Mouse (Mus musculus): Measurements from ENCODE around the gene Tsc1. TPM values are rescaled to one million over a fixed set of nuclear protein-coding genes. Genes with fewer than 3 reads are reported as not detected.
A peak's percentile ranks its signal among the peaks of the same experiment; 100 is the strongest.

Tsc1 gene
- 10 to 100 TPM; 43.1 to 59.9 (median 45.4) TPM for total RNA-seq (2022)

GRCm38 (mm10) chr2:28640461-28641424 lies at the start of gene Tsc1:
TSS of gene Tsc1 (plus strand) at chr2:28641228.
- peak; percentile 89 to 91 for DNase-seq (ENCODE audit: low spot score in 2 of 2)

GRCm38 (mm10) chr2:28591479-28591878 lies 49.5 kb upstream of the Tsc1 start:
- no peak for DNase-seq (ENCODE audit: low spot score in 2 of 2)

- DNase-seq (ENCODE audit: low spot score in 2 of 2) = peak; percentile 15 to 29
These were observed 48.2 kb upstream of the Tsc1 start for GRCm38 (mm10) chr2:28592809-28593208.

- no peak for DNase-seq (ENCODE audit: low spot score in 2 of 2)
These were observed 45.0 kb upstream of the Tsc1 start for GRCm38 (mm10) chr2:28596021-28596420.

DNA sequence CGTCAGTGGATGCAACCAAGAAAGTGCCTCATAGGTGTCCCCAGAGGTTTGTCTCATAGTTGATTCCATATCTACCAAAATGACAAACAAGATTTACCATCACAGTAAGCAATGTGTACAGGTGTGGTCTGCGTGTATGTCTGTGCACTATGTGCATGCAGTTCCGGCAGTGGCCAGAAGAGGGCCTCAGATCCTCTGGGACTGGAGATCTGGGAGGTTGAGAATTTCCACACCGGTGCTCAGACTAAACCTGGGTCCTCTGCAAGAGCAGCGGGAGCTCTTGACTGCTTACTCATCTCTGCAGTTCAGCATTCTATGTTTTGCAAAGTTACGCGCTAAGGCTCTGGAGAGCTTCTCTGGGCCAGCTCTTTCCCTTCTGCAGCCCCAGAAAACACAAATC lies 44.0 kb upstream of the Tsc1 start:
- no peak for DNase-seq (ENCODE audit: low spot score in 2 of 2)

DNA sequence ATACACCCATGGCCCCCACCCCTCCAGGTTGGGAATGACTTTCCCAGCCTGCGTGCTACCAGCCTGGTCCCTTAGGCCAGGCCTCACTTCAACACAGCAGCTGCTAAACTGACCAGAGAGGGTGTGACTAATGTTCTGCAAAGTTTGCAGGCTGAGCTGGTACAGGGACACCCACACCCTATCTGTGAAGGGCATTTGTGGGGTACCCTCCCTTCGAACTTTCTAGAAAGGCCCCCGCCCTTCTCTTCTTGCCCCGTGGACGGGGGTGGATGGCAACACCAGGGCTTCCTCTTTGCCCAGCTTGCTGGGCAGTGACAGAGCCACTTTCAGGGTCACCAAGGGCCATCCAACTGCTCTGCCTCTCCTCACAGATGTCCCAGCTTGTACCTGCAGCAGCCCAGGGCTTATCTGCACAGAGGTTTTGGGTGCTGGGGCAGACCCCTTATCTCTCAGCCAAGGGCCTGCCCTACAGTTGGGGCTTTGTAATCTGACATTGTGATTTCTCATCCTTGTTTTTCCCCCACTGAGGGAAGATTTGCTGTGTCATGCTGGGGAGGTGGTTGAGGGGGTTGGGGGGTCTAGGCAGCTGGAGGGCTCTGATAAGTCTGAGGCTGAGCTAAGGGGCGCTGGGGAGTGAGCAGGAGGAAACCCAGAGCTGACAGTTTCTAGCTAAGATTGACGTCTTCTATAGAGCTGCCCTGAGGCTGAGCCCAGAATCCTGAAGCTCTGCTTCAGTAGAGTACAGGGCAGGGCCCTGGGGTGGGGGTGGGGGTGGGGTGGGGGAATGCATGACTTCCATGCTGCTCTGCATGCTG lies 43.1 kb upstream of the Tsc1 start:
- no peak for DNase-seq (ENCODE audit: low spot score in 2 of 2)

DNA sequence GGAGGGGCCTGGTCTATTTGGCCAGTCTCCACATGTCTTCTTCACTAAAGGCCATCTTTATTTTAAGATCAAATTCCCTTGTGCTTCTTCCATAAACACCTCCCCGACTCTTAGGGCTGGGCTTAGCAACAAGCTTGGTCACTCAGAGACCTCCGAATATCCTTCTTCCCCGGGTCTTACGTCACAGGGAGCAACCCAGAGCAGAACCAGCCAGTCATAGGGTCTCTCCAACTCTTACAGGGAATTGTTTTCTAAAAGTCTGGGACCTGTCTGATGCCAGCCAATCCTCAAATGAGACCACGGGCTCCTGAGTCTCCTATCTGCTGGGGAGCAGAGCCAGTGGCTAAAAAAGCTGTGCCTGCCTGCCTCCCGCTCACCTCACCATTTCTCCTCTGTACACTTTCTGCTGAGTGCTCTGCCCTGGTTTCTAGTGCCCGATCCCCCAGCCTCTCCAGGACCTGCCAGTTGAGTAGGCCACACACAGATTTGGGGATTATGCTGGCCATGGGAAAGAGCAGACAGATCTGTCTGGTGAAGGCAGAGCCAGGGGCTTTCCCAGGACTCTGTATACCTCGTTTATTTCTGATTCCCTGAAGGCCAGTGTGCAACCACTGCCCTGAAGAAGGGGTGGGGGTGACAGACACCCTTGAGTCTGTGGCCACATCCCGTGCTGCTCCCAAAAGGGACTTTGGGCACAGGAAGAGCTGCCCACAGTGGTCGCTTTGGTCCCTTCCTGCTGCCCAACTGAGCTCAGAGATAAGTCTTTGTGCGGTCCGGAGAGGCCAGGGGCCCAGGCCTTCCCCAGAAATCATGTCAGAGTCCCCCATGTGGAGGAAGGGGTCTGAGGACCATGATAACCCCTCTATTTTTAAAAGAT lies 42.1 kb upstream of the Tsc1 start:
- no peak for DNase-seq (ENCODE audit: low spot score in 2 of 2)

- no peak for DNase-seq (ENCODE audit: low spot score in 2 of 2)
These were observed 41.5 kb upstream of the Tsc1 start for GRCm38 (mm10) chr2:28599569-28599900.

DNA sequence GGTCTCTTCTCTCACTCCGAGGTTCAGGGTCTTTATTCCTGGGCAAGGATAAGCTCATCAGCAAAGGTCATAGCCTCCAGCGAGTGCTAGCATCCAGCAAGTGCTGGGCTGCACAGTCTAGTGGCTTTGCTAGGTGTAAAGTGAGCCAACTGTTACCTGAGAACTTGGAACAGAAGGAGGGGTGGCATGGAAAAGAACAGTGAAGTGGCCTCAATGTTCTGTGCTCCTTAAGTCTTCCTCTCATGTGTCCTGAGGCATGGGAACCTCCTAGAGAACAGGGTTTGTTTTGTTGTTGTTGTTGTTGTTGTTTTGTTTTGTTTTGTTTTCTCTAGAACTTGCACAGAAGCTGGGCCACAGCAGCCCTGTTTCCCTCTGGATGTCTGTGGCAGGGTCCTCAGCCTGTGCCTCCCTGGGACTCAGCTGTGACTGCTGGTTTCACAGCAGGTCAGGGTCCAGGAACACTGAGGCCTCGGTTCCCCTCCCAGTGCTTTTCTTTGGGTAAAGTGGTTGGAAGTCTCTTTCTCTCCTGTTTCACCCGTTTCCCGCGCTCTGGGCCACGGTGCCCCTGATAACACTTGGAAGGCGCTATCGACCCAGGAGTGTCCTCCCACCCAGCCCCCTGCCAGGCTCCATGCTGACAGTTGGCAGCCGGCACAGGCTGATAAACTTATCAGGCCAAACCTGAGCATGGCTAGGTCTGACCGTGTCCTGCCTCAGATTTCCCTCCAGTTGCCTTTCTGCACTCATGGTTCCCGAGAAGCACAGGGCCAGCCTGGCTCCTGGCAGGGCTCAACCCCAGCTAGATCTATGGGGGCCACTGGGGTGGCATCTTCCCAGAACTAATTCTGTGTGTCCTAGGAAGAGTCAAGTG lies 39.1 kb upstream of the Tsc1 start:
- no peak for DNase-seq (ENCODE audit: low spot score in 2 of 2)

DNA sequence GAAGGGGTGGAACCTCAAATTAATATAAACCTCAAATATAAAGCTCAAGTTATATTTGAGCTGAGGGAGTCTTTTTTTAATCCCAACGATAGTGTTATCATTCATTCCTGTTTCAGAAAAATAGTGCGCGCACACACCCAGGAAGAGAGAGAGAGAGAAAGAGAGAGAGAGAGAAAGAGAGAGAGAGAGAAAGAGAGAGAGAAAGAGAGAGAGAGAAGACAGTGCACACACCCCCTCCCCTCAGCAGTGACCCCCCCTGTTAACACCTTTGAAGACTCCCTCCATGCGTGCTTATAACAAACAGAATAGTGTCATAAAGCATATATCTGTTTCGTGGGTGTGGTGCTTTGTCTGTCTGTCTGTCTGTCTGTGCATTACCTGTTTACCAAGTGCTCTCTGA lies 37.5 kb upstream of the Tsc1 start:
- no peak for DNase-seq (ENCODE audit: low spot score in 2 of 2)

DNA sequence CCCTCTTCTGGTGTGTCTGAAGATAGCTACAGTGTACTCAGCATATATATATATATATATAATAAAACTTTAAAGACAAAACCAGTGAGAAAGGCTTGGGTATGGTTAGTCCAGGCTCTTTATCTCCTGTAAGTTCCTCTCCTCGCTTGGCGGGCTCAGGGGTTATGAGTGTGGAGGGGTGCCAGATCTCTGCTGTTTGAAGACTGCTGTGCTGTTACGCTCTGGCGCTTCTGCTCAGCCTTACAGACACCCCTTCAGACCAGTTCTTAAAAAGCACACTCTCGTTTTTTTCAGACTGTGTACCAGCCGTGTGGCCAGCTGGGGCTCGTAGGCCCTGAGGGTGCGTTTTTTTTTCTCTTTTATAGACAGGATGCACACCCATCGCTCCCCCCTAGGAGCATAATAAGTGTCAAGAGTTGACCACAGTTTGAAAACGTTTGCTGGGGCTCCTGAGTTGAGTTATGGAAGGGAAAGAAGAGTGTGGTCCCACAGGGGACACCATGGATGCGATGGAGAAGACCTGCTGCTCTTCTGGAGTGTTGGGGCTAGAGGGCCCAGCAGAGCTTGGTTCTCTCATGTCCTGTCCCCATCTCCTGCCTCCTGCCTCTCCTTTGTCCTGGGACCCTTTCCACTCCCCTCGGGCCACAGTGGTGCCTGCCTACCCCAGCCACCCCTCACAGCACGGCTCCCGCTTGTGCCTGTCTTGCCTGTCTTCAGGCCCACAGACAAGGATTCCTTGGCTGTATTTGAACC lies 35.1 kb upstream of the Tsc1 start:
- DNase-seq (ENCODE audit: low spot score in 2 of 2) = no peak

- DNase-seq (ENCODE audit: low spot score in 2 of 2) = no peak
These were observed 34.3 kb upstream of the Tsc1 start for GRCm38 (mm10) chr2:28606601-28607340.

- DNase-seq (ENCODE audit: low spot score in 2 of 2) = no peak
These were observed 33.5 kb upstream of the Tsc1 start for GRCm38 (mm10) chr2:28607341-28608165.

DNA sequence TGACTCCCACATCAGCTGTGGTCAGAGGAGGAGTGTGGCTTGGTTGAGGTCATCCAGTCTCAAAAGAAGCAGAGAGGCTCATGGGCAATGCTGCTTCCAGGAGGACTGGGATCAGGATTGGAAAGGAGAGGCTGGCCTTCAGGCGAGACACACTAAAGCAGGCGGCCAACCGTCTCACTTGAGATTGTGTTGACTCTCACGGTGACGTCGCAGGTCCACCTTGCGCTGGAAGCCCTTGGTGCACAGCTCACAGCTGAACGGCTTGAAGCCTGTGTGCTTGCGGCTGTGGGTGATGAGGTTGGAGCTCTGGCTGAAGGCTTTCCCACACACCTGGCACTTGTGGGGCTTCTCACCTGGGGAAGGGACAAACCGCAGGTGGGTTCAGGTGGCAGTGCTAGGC lies 31.2 kb upstream of the Tsc1 start:
- DNase-seq (ENCODE audit: low spot score in 2 of 2) = no peak

DNA sequence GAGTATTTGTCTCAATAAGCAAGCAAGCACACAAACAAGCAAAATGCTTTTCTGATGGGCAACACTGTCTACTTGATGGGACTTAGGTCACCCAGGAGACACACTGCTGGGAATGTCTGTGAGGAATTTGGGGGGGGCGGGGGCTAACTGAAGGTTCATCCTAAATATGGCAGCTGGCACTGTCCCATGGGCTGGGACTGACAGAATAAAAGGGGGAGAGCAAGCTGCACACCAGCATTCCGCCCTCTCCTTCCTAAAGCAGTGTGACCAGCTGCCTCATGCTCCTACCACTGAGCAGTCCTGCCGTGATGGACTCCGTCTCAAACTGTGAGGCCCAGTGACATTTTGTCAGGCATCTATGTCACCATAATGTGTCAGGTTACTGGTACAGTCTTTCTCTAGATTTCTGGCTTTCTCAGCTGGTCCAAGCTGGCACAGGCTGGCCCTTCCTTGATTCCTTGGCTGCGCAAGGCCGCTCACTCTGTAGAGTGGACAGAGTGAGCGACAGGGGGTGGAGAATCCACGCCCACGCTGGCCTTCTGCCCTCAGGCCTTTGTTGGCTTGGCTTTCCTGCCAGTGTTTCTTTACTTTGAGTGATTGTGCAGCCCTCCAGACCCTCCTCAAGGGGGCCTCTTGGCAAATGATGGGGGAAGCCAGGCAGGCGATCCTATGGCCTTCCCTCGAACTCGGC lies 30.2 kb upstream of the Tsc1 start:
- no peak for DNase-seq (ENCODE audit: low spot score in 2 of 2)

DNA sequence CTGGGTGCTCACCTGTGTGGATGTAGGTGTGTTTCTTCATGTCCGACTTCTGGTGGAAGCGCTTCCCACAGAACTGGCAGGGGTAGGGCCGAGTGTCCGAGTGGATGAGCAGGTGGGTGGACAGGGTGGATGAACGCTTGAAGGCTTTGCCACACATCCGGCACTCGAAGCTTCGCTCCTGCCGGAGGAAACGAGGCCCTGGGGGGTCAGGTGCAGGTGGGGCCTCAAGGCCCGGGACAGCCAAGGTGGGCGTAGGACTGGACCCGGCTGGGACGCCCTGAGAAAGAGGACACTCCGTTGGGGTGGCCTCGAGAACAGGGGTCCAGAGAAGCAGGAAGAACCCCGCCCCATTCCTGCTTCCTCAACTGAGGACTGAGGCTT lies 29.6 kb upstream of the Tsc1 start:
- no peak for DNase-seq (ENCODE audit: low spot score in 2 of 2)

GRCm38 (mm10) chr2:28612436-28613063 lies 28.5 kb upstream of the Tsc1 start:
- no peak for DNase-seq (ENCODE audit: low spot score in 2 of 2)

Data from gastrocnemius, adult 8-10 months (tissue).